Mouse (Mus musculus) lung, embryonic 16.5 days (tissue): ENCODE results near the gene Kif27. TPM values are rescaled to one million over a fixed set of nuclear protein-coding genes. Genes with fewer than 3 reads are reported as not detected.

Source experiments
- ATAC-seq: fragments of 200-750 bp; cut with Nextera tagmentation; 2 replicates; pipeline ENCODE4 v1.8.0; 2017; ENCODE audit warnings: low read depth, mild to moderate bottlenecking, moderate library complexity
- H3K27ac ChIP-seq: fragments of 300-500 bp; sonication (generic); 2 replicates; pipeline ENCODE4 v1.5.1; 2014; ENCODE audit warnings: mild to moderate bottlenecking, control low read depth, low read length
- H3K27me3 ChIP-seq: fragments of 300-500 bp; sonication (generic); 2 replicates; pipeline ENCODE4 v1.6.1; 2014; ENCODE audit warnings: low read depth, low read length, mixed read lengths; ENCODE audit not compliant: control insufficient read depth, insufficient read depth
- H3K36me3 ChIP-seq: fragments of 300-500 bp; sonication (generic); 2 replicates; pipeline ENCODE4 v1.6.1; 2014; ENCODE audit warnings: low read length; ENCODE audit not compliant: control insufficient read depth, insufficient read depth
- H3K4me1 ChIP-seq: fragments of 300-500 bp; sonication (generic); replicated peaks from 2 replicates; pipeline ENCODE4 v1.6.1; 2014; ENCODE audit warnings: low read length, mixed read lengths; ENCODE audit not compliant: control insufficient read depth, insufficient read depth
- H3K4me2 ChIP-seq: fragments of 300-500 bp; sonication (generic); 2 replicates; pipeline ENCODE4 v1.6.1; 2014; ENCODE audit warnings: low read depth, low read length, control low read depth
- H3K4me3 ChIP-seq: fragments of 300-500 bp; sonication (generic); 2 replicates; pipeline ENCODE4 v1.5.1; 2014; ENCODE audit warnings: mild to moderate bottlenecking, low read length, control low read depth
- H3K9ac ChIP-seq: fragments of 300-500 bp; sonication (generic); 2 replicates; pipeline ENCODE4 v1.6.1; 2014; ENCODE audit warnings: low read length, control low read depth
- H3K9me3 ChIP-seq: fragments of 300-500 bp; sonication (generic); 2 replicates; pipeline ENCODE4 v1.6.1; 2016; ENCODE audit warnings: low read length; ENCODE audit not compliant: control insufficient read depth
- WGBS: fragments of 180-500 bp; shearing (Covaris S2); extraction: QIAGEN DNeasy Blood & Tissue Kit; methylation state at CpG from one replicate; pipeline ENCODE4 v1.1.7; 2014; 5-methylcytosine and 5-hydroxymethylcytosine counted together
- polyA plus RNA-seq: library from polyadenylated mRNA; unstranded; fragments of >200 nt; fragmentation: Nextera tagmentation; extraction: Ambion mirVana; gene quantifications from 2 replicates; pipeline ENCODE4 v1.2.1, GENCODE M21; 2015

Gene Kif27
- polyA plus RNA-seq, 1 experiment from 2014 or later, result 1.4 TPM

DNA sequence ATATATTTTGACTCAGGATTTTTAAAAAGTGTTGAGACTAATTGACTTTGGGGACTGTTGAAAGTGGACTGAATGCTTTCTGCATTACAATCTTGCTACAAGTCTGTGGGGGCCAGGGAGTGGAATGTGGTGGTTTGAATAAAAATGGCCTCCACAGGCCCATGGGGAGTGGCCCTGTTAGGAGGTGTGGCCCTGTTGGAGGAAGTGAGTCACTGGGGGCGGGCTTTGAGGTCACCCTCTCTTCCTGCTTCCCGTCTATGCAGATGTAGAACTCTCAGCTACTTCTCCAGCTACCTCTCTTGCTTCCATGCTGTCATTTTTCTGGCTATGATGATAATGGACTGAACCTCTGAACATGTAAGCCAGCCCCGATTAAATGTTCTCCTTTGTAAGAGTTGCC, 60.2 kb downstream of the Kif27 start:
- no peaks in the 10 kb centered on the region for H3K36me3 ChIP-seq
- H3K4me3 ChIP-seq, result no peak overlapping the region
- no peak overlapping the region for H3K4me2 ChIP-seq
- 94% methylated on average over 3 of the region's 3 CpGs for WGBS
- H3K9ac ChIP-seq, result no peak overlapping the region
- no peaks in the 10 kb centered on the region for H3K9me3 ChIP-seq
- no peaks in the 10 kb centered on the region for H3K4me1 ChIP-seq
- H3K27ac ChIP-seq, result no peak overlapping the region
- H3K27me3 ChIP-seq, result no peaks in the 10 kb centered on the region
- ATAC-seq, result no peak

DNA sequence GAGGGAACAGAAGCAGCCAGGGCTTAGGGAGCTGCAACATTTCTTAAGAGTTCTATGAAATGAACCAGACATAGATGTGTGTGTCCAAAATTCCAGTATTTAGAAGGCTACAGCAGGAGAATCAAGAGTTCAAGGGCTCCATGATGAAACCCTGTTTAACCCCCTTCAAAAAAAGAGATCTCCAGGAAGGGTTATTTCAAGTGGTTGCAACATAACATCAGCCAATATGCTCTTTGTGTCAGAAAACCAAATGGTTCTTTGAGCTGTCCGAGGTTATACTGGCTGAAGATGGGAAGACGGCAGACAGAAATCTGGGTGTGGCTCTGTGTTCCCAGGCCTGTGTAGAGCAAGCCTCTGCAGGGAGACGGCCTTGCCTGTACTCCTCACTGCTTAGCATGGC, 63.3 kb downstream of the Kif27 start:
- no peaks in the 10 kb centered on the region for H3K27me3 ChIP-seq
- no peak overlapping the region for H3K4me2 ChIP-seq
- H3K36me3 ChIP-seq, result no peaks in the 10 kb centered on the region
- H3K9ac ChIP-seq, result no peak overlapping the region
- H3K9me3 ChIP-seq, result no peaks in the 10 kb centered on the region
- no peaks in the 10 kb centered on the region for H3K4me1 ChIP-seq
- no peak overlapping the region for H3K4me3 ChIP-seq
- no peak for ATAC-seq
- WGBS, result 62% methylated on average over 3 of the region's 3 CpGs
- H3K27ac ChIP-seq, result no peak overlapping the region

DNA sequence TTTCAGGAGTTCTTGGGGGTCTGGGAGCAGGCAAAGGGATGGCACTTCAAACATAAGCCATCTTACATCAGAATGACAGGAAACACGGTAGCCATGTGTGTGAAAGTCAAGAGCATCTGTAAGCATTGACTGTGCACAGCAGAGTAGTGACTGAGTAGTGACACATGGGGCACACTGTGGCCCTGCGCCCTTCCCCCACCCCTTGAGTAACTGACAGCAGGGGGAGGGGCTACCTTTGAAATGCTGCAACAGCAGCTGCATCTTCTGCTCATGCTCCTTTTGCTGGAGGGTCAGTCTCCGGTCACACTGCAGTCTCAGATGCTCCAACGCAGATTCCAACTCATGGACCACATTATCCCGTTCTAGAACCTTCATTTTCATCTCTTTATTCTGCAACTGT, 66.1 kb downstream of the Kif27 start:
- no peak for ATAC-seq
- no peaks in the 10 kb centered on the region for H3K27me3 ChIP-seq
- no peak overlapping the region for H3K4me2 ChIP-seq

DNA sequence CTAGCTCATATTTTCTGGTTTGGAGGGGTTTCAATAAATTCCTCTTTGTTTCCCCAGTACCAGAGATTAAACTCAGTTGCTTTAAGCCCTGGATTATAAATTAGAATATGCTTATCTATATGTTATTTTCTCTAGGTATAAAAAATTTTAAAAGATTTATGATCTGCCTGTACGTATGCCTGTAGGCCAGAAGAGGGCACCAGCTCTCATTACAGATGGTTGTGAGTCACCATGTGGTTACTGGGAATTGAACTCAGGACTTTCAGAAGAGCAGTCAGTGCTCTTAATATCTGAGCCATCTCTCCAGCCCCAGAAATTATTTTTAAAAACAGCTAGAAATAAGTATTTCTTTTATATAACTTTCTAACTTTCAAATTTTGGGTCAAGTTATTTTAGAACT, 69.6 kb downstream of the Kif27 start:
- Histone ChIP-seq H3K4me2 (no peak overlapping the region), H3K4me1 (no peaks in the 10 kb centered on the region), H3K27ac (no peak overlapping the region), H3K4me3 (no peak overlapping the region), H3K36me3 (no peaks in the 10 kb centered on the region), H3K9ac (no peak overlapping the region), H3K27me3 (no peaks in the 10 kb centered on the region), H3K9me3 (no peaks in the 10 kb centered on the region)
- ATAC-seq, result no peak
- 66% methylated on average over 1 of the region's 1 CpGs for WGBS

More for the DNA sequence above, 66.1 kb downstream of the Kif27 start:
- Histone ChIP-seq H3K9ac (no peak overlapping the region), H3K27ac (no peak overlapping the region), H3K9me3 (no peaks in the 10 kb centered on the region), H3K4me1 (no peaks in the 10 kb centered on the region), H3K36me3 (no peaks in the 10 kb centered on the region), H3K4me3 (no peak overlapping the region)
- WGBS, result 23% methylated on average over 5 of the region's 5 CpGs

DNA sequence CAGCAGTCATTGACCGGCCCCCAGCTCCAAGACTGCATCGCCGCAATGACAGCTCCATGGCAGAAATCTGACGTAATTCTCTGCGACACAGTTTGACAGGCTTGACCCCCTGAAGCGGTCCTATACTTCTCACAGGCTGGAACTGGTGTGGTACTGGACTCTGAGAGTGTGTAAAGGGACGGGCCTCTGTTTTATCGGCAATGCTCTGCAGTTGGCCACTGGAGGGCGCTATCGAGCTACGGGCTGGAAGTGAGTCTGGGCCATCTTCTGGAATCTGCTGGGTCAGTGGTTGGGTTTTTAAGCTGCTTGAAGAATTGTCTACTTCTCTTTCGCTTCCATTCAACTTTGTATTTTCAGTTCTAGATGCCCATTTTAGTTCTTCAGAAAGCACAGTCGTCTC, 71.1 kb downstream of the Kif27 start:
- Histone ChIP-seq H3K4me2 (no peak overlapping the region), H3K27me3 (no peaks in the 10 kb centered on the region), H3K27ac (no peak overlapping the region), H3K4me1 (no peaks in the 10 kb centered on the region), H3K9ac (no peak overlapping the region), H3K36me3 (no peaks in the 10 kb centered on the region), H3K4me3 (no peak overlapping the region), H3K9me3 (no peaks in the 10 kb centered on the region)
- WGBS, result 12% methylated on average over 13 of the region's 13 CpGs
- peak; percentile 82 for ATAC-seq

DNA sequence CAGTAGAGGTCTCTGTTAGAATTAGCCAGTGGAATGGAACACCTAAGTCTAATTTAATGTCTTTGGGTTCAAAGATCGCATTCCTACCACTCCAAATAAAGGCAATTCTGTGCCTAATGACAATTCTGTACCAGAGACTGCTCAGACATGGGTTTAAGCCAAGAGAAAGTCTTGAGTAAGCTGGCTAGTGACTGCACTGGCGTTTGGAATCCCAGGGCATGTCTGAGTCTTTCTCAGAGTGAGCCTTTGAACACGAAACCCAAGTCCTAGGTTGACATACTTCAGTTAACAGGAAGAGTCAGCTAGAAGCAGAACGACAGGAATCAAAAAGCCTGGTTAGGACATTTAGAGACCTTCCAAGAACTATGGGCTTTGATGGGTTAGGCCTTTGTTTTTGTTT, 75.5 kb downstream of the Kif27 start:
- Histone ChIP-seq H3K4me3 (no peak overlapping the region), H3K27me3 (no peaks in the 10 kb centered on the region), H3K9ac (no peak overlapping the region), H3K27ac (no peak overlapping the region), H3K9me3 (no peaks in the 10 kb centered on the region), H3K4me1 (no peaks in the 10 kb centered on the region), H3K4me2 (no peak overlapping the region), H3K36me3 (no peaks in the 10 kb centered on the region)
- no peak for ATAC-seq
- WGBS, result 64% methylated on average over 4 of the region's 4 CpGs

DNA sequence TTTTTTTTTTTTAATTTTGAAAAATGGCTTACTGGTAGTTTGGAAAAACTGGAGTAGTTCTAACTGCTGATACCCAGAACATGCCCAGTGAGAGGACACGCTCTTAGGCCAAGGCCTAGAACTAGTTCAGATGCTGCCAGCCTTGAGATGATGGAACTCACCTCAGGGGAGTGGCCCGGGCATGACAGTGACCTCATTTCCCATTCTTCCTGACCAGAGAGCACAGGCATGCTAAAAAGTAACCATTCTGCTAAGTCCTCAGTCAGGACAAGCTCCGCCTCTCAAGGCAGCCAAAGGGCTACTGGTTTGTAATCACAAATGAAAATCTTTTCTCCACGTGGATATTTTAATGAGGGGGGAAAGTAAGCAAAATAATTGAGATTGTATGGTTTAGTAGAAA, 77.0 kb downstream of the Kif27 start:
- no peaks in the 10 kb centered on the region for H3K36me3 ChIP-seq
- no peak for ATAC-seq
- no peaks in the 10 kb centered on the region for H3K4me1 ChIP-seq
- no peak overlapping the region for H3K4me3 ChIP-seq
- no peaks in the 10 kb centered on the region for H3K9me3 ChIP-seq
- no peak overlapping the region for H3K27ac ChIP-seq
- H3K4me2 ChIP-seq, result no peak overlapping the region
- WGBS, result 59% methylated on average over 4 of the region's 4 CpGs
- H3K9ac ChIP-seq, result no peak overlapping the region
- no peaks in the 10 kb centered on the region for H3K27me3 ChIP-seq

DNA sequence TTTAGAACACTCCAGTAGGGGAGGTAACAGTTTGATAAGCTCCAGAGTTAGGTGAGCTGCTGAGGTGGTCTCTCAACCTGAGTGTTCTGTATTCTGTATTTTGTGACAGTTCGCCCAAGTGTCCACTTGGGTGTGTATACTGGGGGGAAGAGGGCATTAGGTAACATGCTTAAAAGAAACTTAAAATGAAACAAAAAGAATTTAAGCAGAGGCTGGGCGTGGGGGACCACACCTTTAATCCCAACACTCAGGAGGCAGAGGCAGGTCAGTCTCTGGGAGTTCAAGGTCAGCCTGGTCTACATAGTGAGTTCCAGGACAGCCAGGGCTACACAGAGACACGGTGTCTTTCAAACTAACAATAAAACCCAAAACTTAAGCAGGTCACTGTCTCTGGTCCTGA, 78.4 kb downstream of the Kif27 start:
- peaks cover under 1% of the 10 kb centered on the region; the same call in 1 of the 2 replicates for H3K27me3 ChIP-seq
- no peak overlapping the region for H3K4me2 ChIP-seq
- WGBS, result 80% methylated on average over 3 of the region's 3 CpGs
- H3K9ac ChIP-seq, result no peak overlapping the region
- H3K4me1 ChIP-seq, result no peaks in the 10 kb centered on the region
- H3K36me3 ChIP-seq, result no peaks in the 10 kb centered on the region
- no peak overlapping the region for H3K4me3 ChIP-seq
- H3K27ac ChIP-seq, result no peak overlapping the region
- H3K9me3 ChIP-seq, result no peaks in the 10 kb centered on the region
- ATAC-seq, result no peak

DNA sequence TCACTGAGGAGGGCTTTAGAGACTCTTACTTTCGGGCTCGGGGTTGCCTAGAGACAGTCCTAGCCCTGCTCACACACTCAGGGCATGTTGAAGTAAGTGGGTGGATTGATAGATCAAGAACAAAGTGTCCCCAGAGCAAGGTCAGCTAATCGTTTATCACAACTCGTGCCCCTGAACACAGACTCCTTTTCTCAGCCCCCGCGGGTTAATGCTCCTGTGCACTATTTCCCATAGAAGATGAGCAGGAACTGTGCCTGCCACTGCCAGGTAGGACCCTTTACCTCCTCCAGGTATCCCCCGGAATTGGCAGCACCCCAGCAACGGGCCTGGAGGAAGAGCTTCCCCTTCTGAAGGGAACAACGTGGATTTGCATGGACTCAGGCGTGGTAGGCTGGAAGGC, 82.7 kb downstream of the Kif27 start:
- Histone ChIP-seq H3K4me2 (no peak overlapping the region), H3K4me3 (no peak overlapping the region), H3K36me3 (no peaks in the 10 kb centered on the region), H3K9me3 (no peaks in the 10 kb centered on the region), H3K27ac (no peak overlapping the region), H3K27me3 (peaks cover 6% of the 10 kb centered on the region), H3K4me1 (peaks cover 9% of the 10 kb centered on the region), H3K9ac (no peak overlapping the region)
- WGBS, result 62% methylated on average over 10 of the region's 10 CpGs
- no peak for ATAC-seq

DNA sequence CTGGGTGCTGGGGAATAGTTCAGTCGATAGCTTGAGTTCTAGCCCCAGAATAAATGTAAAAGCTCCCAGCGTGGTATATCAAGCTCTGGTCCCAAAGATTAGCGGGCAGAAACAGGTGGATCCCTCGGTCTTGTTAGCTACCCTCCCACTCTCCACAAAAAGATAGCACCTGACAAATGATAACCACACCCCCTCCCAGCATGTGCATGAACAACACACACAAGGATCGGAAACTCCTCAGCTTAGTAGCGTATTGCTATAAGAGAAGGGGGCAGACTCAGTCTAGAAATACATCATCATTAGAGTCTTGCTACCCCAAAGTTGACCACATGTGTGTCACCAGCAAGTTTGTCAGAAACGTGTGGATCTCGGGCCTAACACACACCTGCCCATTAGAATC, 83.3 kb downstream of the Kif27 start, which contains the start of gene Gkap1:
Gkap1 (minus strand) TSS at position 101 of the 400 bp plus-strand sequence.
- 70% methylated on average over 8 of the region's 8 CpGs for WGBS
- Histone ChIP-seq H3K36me3 (no peaks in the 10 kb centered on the region), H3K4me1 (peaks cover 9% of the 10 kb centered on the region), H3K4me2 (peak within 1 kb of the TSS; percentile 92), H3K4me3 (peak within 1 kb of the TSS; percentile 87), H3K27ac (peak within 1 kb of the TSS; percentile 57), H3K9ac (peak within 1 kb of the TSS; percentile 87), H3K27me3 (peaks cover 6% of the 10 kb centered on the region), H3K9me3 (no peaks in the 10 kb centered on the region)
- ATAC-seq, result no peak
